10 mouse cellular contexts compared by ENCODE assay signal in genomic region chr13:3540166-3540565, GRCm38 (mm10). TPM values are rescaled to one million over a fixed set of nuclear protein-coding genes. Genes with fewer than 3 reads are reported as not detected.
DNase-seq lines count a peak whose midpoint lies in the region; ATAC-seq lines count a peak whose summit lies in the region.
"Had no signal": no experiment of that assay in that cellular context is flagged by ENCODE, and none has a peak within 500 bp of the region (broad histone marks: within the 10 kb centered on the region; RNA-seq: fewer than 3 reads in every experiment).

No protein-coding gene starts in this region.

- no peaks in the 10 kb centered on the region for H3K36me3 ChIP-seq in heart, embryonic 15.5 days
- H3K36me3 ChIP-seq in embryonic facial prominence, embryonic 12.5 days, result no peaks in the 10 kb centered on the region
- no peaks in the 10 kb centered on the region for H3K36me3 ChIP-seq in intestine, embryonic 14.5 days (ENCODE audit: control insufficient read depth, insufficient read depth, low read length)
- H3K36me3 ChIP-seq in midbrain, embryonic 16.5 days (ENCODE audit: control insufficient read depth, insufficient read depth, low read length), result no peaks in the 10 kb centered on the region

- peak overlapping the region; percentile 76 for H3K4me2 ChIP-seq in heart, embryonic 15.5 days
- peak overlapping the region; percentile 75 for H3K4me2 ChIP-seq in embryonic facial prominence, embryonic 12.5 days (replicated peaks)
- peak overlapping the region; percentile 61 for H3K4me2 ChIP-seq in intestine, embryonic 14.5 days (ENCODE audit: low read length)
- H3K4me2 ChIP-seq in midbrain, embryonic 16.5 days (ENCODE audit: low read length), result peak overlapping the region; percentile 92

- H3K4me3 ChIP-seq in heart, embryonic 15.5 days, result peak overlapping the region; percentile 99; the same call in 1 of the 2 replicates
- H3K4me3 ChIP-seq in embryonic facial prominence, embryonic 12.5 days, result peak overlapping the region; percentile 97; the same call in 1 of the 2 replicates
- peak overlapping the region; percentile 67; the same call in 1 of the 2 replicates for H3K4me3 ChIP-seq in intestine, embryonic 14.5 days (ENCODE audit: low read depth, low read length)
- peak overlapping the region; percentile 73; the same call in 1 of the 2 replicates for H3K4me3 ChIP-seq in midbrain, embryonic 16.5 days (ENCODE audit: low read depth, low read length)

- no peaks in the 10 kb centered on the region for H3K9me3 ChIP-seq in heart, embryonic 15.5 days (replicated peaks)
- peaks cover 6% of the 10 kb centered on the region; the same call in 1 of the 2 replicates for H3K9me3 ChIP-seq in embryonic facial prominence, embryonic 12.5 days
- H3K9me3 ChIP-seq in intestine, embryonic 14.5 days (ENCODE audit: control insufficient read depth, low read length), result peaks cover 4% of the 10 kb centered on the region; the same call in 1 of the 2 replicates
- no peaks in the 10 kb centered on the region for H3K9me3 ChIP-seq in midbrain, embryonic 16.5 days (replicated peaks; ENCODE audit: control insufficient read depth, low read length, poor library complexity, severe bottlenecking)

- no peak for ATAC-seq in heart, embryonic 15.5 days (replicated peaks; ENCODE audit: insufficient number of reproducible peaks, insufficient read depth, low FRiP score, low read depth)
- ATAC-seq in embryonic facial prominence, embryonic 12.5 days (ENCODE audit: insufficient number of reproducible peaks, insufficient read depth, low FRiP score, low TSS enrichment), result no peak
- no peak for ATAC-seq in intestine, embryonic 14.5 days (replicated peaks; ENCODE audit: low FRiP score, low TSS enrichment, low read depth)
- ATAC-seq in midbrain, embryonic 16.5 days, result no peak

- no peak for DNase-seq in heart, postnatal 4 days
- no peak for DNase-seq in intestine, embryonic 14.5 days (ENCODE audit: low spot score)
- no peak for DNase-seq in urinary bladder, postnatal 36 days (ENCODE audit: low spot score in 2 of 2)
- no peak for DNase-seq in natural killer cell, adult 2 months (ENCODE audit: low spot score in 2 of 2)
- no peak for DNase-seq in layer of hippocampus, postnatal 25 days (ENCODE audit: extremely low spot score in 1 of 2, low spot score in 1 of 2)
- DNase-seq: cerebellum, adult 8-10 months; kidney, postnatal 14 days had no signal

- WGBS in heart, embryonic 15.5 days, result 48% methylated on average over 2 of the region's 2 CpGs
- 36% methylated on average over 2 of the region's 2 CpGs for WGBS in embryonic facial prominence, embryonic 12.5 days
- WGBS in intestine, embryonic 14.5 days, result 42% methylated on average over 2 of the region's 2 CpGs
- 15% methylated on average over 2 of the region's 2 CpGs for WGBS in midbrain, embryonic 16.5 days

- no peak overlapping the region for H3K27ac ChIP-seq in heart, embryonic 15.5 days
- no peak overlapping the region for H3K27ac ChIP-seq in embryonic facial prominence, embryonic 12.5 days
- no peak overlapping the region for H3K27ac ChIP-seq in intestine, embryonic 14.5 days (ENCODE audit: low read depth)
- H3K27ac ChIP-seq in midbrain, embryonic 16.5 days (ENCODE audit: low read length), result no peak overlapping the region

- no peaks in the 10 kb centered on the region for H3K27me3 ChIP-seq in heart, embryonic 15.5 days
- no peaks in the 10 kb centered on the region for H3K27me3 ChIP-seq in embryonic facial prominence, embryonic 12.5 days
- no peaks in the 10 kb centered on the region for H3K27me3 ChIP-seq in intestine, embryonic 14.5 days (replicated peaks; ENCODE audit: control insufficient read depth, insufficient read depth, low read length)
- H3K27me3 ChIP-seq in midbrain, embryonic 16.5 days (ENCODE audit: control insufficient read depth, insufficient read depth, low read depth, low read length), result no peaks in the 10 kb centered on the region

- peaks cover 44% of the 10 kb centered on the region for H3K4me1 ChIP-seq in heart, embryonic 15.5 days (replicated peaks)
- peaks cover 17% of the 10 kb centered on the region for H3K4me1 ChIP-seq in embryonic facial prominence, embryonic 12.5 days
- H3K4me1 ChIP-seq in intestine, embryonic 14.5 days (replicated peaks; ENCODE audit: control insufficient read depth, insufficient read depth, low read length), result peaks cover 21% of the 10 kb centered on the region
- peaks cover 33% of the 10 kb centered on the region for H3K4me1 ChIP-seq in midbrain, embryonic 16.5 days (ENCODE audit: control insufficient read depth, insufficient read depth, low read length)

- H3K9ac ChIP-seq in heart, embryonic 15.5 days, result no peak overlapping the region
- H3K9ac ChIP-seq in embryonic facial prominence, embryonic 12.5 days, result no peak overlapping the region
- no peak overlapping the region for H3K9ac ChIP-seq in intestine, embryonic 14.5 days (ENCODE audit: low read length)
- H3K9ac ChIP-seq in midbrain, embryonic 16.5 days (ENCODE audit: low read depth, low read length), result no peak overlapping the region

RNA-seq across cellular contexts. Expression of gene Gdi2, which starts 2.3 kb away (rescaled TPM):
- 303 and 307 TPM in 2 replicates for polyA plus RNA-seq in heart, embryonic 15.5 days (2015; fragmentation: Nextera tagmentation; extraction: Ambion mirVana)
- total RNA-seq in heart, postnatal 4 days (2021), result 100 to 1,000 TPM; 314 to 323 TPM
- 402 and 427 TPM in 2 replicates for polyA plus RNA-seq in embryonic facial prominence, embryonic 12.5 days (2016; fragmentation: Nextera tagmentation; extraction: Ambion mirVana)
- polyA plus RNA-seq in intestine, embryonic 14.5 days (2014; fragmentation: Nextera tagmentation; extraction: Ambion mirVana), result 448 TPM in 2 replicates
- polyA plus RNA-seq in midbrain, embryonic 16.5 days (2015; fragmentation: Nextera tagmentation; extraction: Ambion mirVana), result 394 and 409 TPM in 2 replicates
- 100 to 1,000 TPM; 268 to 276 TPM for total RNA-seq in layer of hippocampus, postnatal 25 days (2021)
